Mouse (Mus musculus): Measurements from ENCODE around the gene Chst11. TPM values are rescaled to one million over a fixed set of nuclear protein-coding genes. Genes with fewer than 3 reads are reported as not detected.

Gene Chst11
- polyA plus RNA-seq, 1 experiment from 2014 or later, result 2.0 TPM

DNA sequence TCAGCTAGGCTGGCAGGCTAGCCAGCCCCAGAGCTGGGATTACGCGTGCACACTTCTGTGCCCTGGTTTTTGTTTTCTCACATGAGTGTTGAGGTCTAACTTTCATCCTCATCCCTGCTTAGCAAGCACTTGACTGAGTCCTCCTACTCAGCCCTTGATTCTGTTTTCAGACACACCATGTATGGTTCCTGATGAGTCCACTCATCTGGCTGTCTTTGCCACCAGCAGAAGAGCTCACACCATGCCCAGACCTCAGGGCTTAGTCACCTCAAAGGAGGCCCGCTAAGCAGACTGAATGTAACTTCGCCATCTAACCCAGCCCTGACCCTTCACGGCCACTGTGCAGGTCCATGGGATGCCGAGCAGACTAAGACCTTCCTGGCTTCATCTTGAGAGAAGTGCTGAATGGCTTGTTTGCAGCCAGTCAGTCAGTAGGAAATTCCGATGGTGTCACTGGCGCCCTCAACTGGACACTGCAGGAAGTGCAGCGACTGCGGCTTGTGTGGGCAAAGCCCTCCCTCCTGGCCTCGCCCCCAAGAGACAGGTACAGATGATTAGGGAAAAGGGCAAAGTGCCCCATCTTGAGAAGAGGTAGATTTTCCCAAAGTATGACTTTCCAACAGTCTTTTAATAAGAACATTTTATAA, 212.5 kb downstream of the Chst11 start:
- H3K4me3 ChIP-seq (ENCODE audit: low read depth, low read length), result no peak overlapping the region
- H3K27me3 ChIP-seq (replicated peaks; ENCODE audit: control insufficient read depth, insufficient read depth, low read length), result no peaks in the 10 kb centered on the region
- no peaks in the 10 kb centered on the region for H3K36me3 ChIP-seq (ENCODE audit: control insufficient read depth, insufficient read depth, low read length)
- no peaks in the 10 kb centered on the region for H3K4me1 ChIP-seq (replicated peaks; ENCODE audit: control insufficient read depth, insufficient read depth, low read length)
- no peaks in the 10 kb centered on the region for H3K9me3 ChIP-seq (ENCODE audit: control insufficient read depth, low read length)
- H3K9ac ChIP-seq (ENCODE audit: low read length), result no peak overlapping the region
- no peak overlapping the region for H3K27ac ChIP-seq (ENCODE audit: low read depth)
- ATAC-seq (replicated peaks; ENCODE audit: low FRiP score, low TSS enrichment, low read depth) (no peak), DNase-seq (ENCODE audit: low spot score) (peak; percentile 87)
- no peak overlapping the region for H3K4me2 ChIP-seq (ENCODE audit: low read length)
- 53% methylated on average over 11 of the region's 11 CpGs for WGBS

DNA sequence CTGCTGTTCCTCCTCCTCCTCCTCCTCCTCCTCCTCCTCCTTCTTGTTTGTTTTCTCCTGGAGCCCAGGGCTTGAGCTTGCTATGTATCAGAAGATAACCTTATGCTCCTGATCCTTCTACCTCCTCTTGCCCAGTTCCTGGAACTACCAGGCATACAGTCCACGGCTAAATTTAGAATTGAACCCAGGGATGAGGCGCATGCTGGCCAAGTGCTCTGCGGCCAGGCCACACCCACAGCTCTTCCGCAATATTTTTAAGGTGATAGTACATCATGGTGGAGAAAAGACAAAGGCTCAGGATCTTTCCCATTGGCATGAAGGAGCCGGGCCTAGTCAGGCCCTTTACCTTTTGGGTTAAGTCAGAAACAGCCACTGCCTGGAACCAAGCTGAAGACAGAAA, 213.4 kb downstream of the Chst11 start:
- DNase-seq (ENCODE audit: low spot score) (no peak), ATAC-seq (replicated peaks; ENCODE audit: low FRiP score, low TSS enrichment, low read depth) (no peak)
- H3K36me3 ChIP-seq (ENCODE audit: control insufficient read depth, insufficient read depth, low read length), result no peaks in the 10 kb centered on the region
- H3K9me3 ChIP-seq (ENCODE audit: control insufficient read depth, low read length), result no peaks in the 10 kb centered on the region
- H3K9ac ChIP-seq (ENCODE audit: low read length), result no peak overlapping the region
- H3K4me1 ChIP-seq (replicated peaks; ENCODE audit: control insufficient read depth, insufficient read depth, low read length), result no peaks in the 10 kb centered on the region
- H3K27me3 ChIP-seq (replicated peaks; ENCODE audit: control insufficient read depth, insufficient read depth, low read length), result no peaks in the 10 kb centered on the region
- no peak overlapping the region for H3K27ac ChIP-seq (ENCODE audit: low read depth)
- WGBS, result 65% methylated on average over 5 of the region's 5 CpGs
- H3K4me2 ChIP-seq (ENCODE audit: low read length), result no peak overlapping the region
- no peak overlapping the region for H3K4me3 ChIP-seq (ENCODE audit: low read depth, low read length)

DNA sequence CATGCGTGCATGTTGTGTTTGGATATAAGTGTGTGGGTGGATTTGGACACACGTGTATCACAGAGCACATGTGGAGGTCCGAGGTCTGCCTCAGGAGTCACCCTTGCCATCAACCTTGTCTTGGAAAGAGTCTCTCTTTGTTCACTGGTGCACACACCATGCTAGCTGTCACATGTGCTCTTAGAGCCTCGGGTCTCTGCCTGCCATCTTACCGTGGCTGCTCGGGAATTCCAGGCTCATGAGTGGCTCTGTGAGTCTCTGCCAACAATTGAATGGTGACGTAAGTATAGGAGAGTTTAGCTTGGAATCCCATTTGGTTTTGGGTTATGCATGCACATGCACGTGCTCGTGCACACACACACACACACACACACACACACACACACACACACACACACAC, 214.0 kb downstream of the Chst11 start:
- no peak overlapping the region for H3K9ac ChIP-seq (ENCODE audit: low read length)
- H3K4me3 ChIP-seq (ENCODE audit: low read depth, low read length), result no peak overlapping the region
- H3K27ac ChIP-seq (ENCODE audit: low read depth), result no peak overlapping the region
- H3K36me3 ChIP-seq (ENCODE audit: control insufficient read depth, insufficient read depth, low read length), result no peaks in the 10 kb centered on the region
- no peaks in the 10 kb centered on the region for H3K4me1 ChIP-seq (replicated peaks; ENCODE audit: control insufficient read depth, insufficient read depth, low read length)
- 84% methylated on average over 9 of the region's 9 CpGs for WGBS
- no peaks in the 10 kb centered on the region for H3K27me3 ChIP-seq (replicated peaks; ENCODE audit: control insufficient read depth, insufficient read depth, low read length)
- DNase-seq (ENCODE audit: low spot score), result no peak
- H3K9me3 ChIP-seq (ENCODE audit: control insufficient read depth, low read length), result no peaks in the 10 kb centered on the region
- no peak overlapping the region for H3K4me2 ChIP-seq (ENCODE audit: low read length)
- no peak for ATAC-seq (replicated peaks; ENCODE audit: low FRiP score, low TSS enrichment, low read depth)

DNA sequence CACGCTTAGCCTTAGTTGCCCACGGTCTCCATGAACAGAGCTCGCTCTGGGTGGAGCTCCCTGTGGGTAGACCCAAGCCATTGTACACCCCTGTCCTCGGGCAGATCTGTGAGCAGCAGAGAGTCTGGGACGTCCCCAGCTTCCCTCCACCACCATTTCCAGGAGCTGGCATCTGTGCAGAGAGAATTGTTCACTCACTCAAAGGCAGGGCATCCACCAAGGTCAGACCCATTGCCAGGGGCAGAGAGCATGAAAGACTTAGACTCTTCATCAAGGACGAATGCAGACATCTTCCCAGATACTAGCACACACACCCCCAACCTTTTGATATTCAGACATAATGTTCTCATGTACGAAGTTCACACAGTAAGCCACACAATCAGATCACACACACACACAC, 216.2 kb downstream of the Chst11 start:
- H3K9me3 ChIP-seq (ENCODE audit: control insufficient read depth, low read length), result no peaks in the 10 kb centered on the region
- no peaks in the 10 kb centered on the region for H3K27me3 ChIP-seq (replicated peaks; ENCODE audit: control insufficient read depth, insufficient read depth, low read length)
- no peak overlapping the region for H3K9ac ChIP-seq (ENCODE audit: low read length)
- no peak for ATAC-seq (replicated peaks; ENCODE audit: low FRiP score, low TSS enrichment, low read depth)
- no peak overlapping the region for H3K27ac ChIP-seq (ENCODE audit: low read depth)
- DNase-seq (ENCODE audit: low spot score), result no peak
- H3K4me3 ChIP-seq (ENCODE audit: low read depth, low read length), result no peak overlapping the region
- H3K36me3 ChIP-seq (ENCODE audit: control insufficient read depth, insufficient read depth, low read length), result no peaks in the 10 kb centered on the region
- no peak overlapping the region for H3K4me2 ChIP-seq (ENCODE audit: low read length)
- no peaks in the 10 kb centered on the region for H3K4me1 ChIP-seq (replicated peaks; ENCODE audit: control insufficient read depth, insufficient read depth, low read length)
- WGBS, result 89% methylated on average over 7 of the region's 7 CpGs

DNA sequence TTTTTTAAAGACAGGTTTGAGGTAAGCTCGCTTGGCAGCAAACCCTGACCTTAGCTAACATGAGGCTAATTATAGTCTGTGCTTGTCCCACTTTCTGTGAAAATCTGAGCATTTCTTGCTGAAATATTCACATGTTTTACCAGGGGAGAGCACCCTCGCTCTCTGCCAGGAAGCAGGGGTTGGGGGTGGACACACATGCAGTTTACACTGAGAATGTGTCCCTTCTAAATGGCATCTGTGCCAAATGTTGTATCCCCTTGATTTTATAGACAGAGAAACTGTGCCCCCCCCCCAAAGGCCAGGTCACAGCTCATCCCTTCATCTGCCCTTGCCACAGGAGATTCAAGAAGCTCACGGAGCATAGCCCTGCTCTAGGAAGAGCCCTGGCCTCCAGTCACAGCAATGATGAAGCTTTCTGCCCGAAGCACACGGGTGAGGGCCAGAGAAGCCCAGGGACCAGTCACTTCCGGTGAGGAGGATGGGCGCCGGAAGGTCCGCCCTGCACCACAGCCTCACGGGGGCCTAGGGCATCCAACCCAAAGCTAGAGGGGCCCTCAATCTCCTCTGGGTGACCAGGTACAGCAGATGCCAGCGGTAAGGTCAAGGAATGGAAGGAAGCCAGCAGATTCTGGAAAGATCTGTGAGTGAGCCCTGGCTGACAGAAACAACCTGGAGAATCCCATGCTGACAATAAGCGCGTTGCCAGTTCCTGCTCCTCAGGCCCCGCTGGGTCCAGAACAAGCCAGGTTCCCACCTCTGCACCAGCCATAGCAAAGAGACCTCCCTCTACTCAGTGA, 217.8 kb downstream of the Chst11 start:
- WGBS, result 87% methylated on average over 14 of the region's 14 CpGs

DNA sequence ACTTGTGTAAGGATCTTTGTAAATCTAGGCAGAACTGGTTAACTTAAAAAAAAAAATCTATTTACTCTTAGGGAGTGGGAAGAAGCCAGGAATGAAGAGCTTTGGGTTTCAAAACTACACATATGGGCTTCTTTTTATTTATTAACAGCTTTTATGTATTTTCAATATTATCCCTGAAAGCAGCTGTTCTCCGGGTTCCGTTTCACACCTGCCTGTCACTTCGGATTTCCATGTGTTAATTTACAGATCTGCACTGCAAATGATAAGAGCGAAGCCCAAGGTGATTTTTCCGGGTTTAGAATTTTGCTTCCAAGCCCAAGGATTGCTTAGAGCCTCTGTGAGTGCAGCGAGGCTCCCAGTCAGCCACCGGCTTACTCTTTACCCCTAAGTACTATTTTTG, 223.1 kb downstream of the Chst11 start:
- H3K4me1 ChIP-seq (replicated peaks; ENCODE audit: control insufficient read depth, insufficient read depth, low read length), result no peaks in the 10 kb centered on the region
- WGBS, result 78% methylated on average over 7 of the region's 7 CpGs
- H3K9me3 ChIP-seq (ENCODE audit: control insufficient read depth, low read length), result no peaks in the 10 kb centered on the region
- no peak overlapping the region for H3K27ac ChIP-seq (ENCODE audit: low read depth)
- no peak for DNase-seq (ENCODE audit: low spot score)
- no peak overlapping the region for H3K4me2 ChIP-seq (ENCODE audit: low read length)
- no peak overlapping the region for H3K9ac ChIP-seq (ENCODE audit: low read length)
- no peak overlapping the region for H3K4me3 ChIP-seq (ENCODE audit: low read depth, low read length)
- H3K36me3 ChIP-seq (ENCODE audit: control insufficient read depth, insufficient read depth, low read length), result no peaks in the 10 kb centered on the region
- no peaks in the 10 kb centered on the region for H3K27me3 ChIP-seq (replicated peaks; ENCODE audit: control insufficient read depth, insufficient read depth, low read length)
- ATAC-seq (replicated peaks; ENCODE audit: low FRiP score, low TSS enrichment, low read depth), result no peak

More for the DNA sequence above, 217.8 kb downstream of the Chst11 start:
- Histone ChIP-seq H3K27ac (ENCODE audit: low read depth) (no peak overlapping the region), H3K36me3 (ENCODE audit: control insufficient read depth, insufficient read depth, low read length) (no peaks in the 10 kb centered on the region), H3K9ac (ENCODE audit: low read length) (no peak overlapping the region), H3K4me1 (replicated peaks; ENCODE audit: control insufficient read depth, insufficient read depth, low read length) (no peaks in the 10 kb centered on the region), H3K4me3 (ENCODE audit: low read depth, low read length) (no peak overlapping the region), H3K4me2 (ENCODE audit: low read length) (no peak overlapping the region), H3K27me3 (replicated peaks; ENCODE audit: control insufficient read depth, insufficient read depth, low read length) (no peaks in the 10 kb centered on the region), H3K9me3 (ENCODE audit: control insufficient read depth, low read length) (no peaks in the 10 kb centered on the region)
- ATAC-seq (replicated peaks; ENCODE audit: low FRiP score, low TSS enrichment, low read depth), result no peak
- DNase-seq (ENCODE audit: low spot score), result no peak

DNA sequence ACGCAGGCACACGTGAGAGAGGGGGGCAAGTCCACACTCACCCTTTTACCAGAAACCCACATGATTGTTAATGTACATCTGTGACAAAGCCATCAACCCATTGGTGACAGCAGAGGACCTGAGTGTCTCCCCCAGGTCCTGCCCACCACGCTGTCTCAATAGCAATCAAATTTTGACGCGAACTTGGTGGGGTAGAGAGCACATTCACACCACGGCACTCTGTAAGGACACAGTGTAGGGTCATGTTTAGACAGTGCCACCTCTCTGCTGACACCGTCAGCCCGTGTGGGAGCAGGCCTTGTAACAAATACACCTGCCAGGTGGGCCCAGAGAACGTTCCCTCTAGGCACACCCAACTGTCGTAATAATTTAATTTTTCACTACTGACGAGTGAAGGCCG, 224.1 kb downstream of the Chst11 start:
- ATAC-seq (replicated peaks; ENCODE audit: low FRiP score, low TSS enrichment, low read depth), result no peak
- 78% methylated on average over 12 of the region's 12 CpGs for whole genome bisulfite sequencing
- no peak overlapping the region for H3K27ac ChIP-seq (ENCODE audit: low read depth)

DNA sequence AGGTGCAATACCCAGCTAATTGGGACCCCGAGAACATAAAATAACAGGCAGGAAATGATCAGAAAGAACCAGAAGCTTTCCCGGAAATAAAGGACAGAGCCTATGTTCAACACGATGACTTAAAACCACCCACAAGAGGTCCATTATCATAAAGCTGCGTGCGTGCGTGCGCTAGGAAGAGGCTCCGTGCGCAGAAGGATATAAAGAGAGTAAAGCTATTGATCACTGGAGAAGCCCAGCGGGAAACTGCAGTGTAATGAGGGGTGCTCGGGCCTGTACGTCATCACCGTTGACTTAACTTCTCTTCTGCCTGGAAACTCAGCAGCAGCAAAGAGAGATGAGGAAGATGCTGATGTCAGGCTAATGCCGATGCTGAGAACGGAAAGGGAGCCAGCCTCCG, 224.8 kb downstream of the Chst11 start:
- ATAC-seq (replicated peaks; ENCODE audit: low FRiP score, low TSS enrichment, low read depth), result no peak
- no peak for DNase-seq (ENCODE audit: low spot score)
- H3K9ac ChIP-seq (ENCODE audit: low read length), result no peak overlapping the region
- H3K4me1 ChIP-seq (replicated peaks; ENCODE audit: control insufficient read depth, insufficient read depth, low read length), result no peaks in the 10 kb centered on the region
- no peak overlapping the region for H3K27ac ChIP-seq (ENCODE audit: low read depth)
- H3K27me3 ChIP-seq (replicated peaks; ENCODE audit: control insufficient read depth, insufficient read depth, low read length), result no peaks in the 10 kb centered on the region
- H3K4me2 ChIP-seq (ENCODE audit: low read length), result no peak overlapping the region
- H3K9me3 ChIP-seq (ENCODE audit: control insufficient read depth, low read length), result no peaks in the 10 kb centered on the region
- WGBS, result 69% methylated on average over 16 of the region's 16 CpGs
- H3K4me3 ChIP-seq (ENCODE audit: low read depth, low read length), result no peak overlapping the region
- no peaks in the 10 kb centered on the region for H3K36me3 ChIP-seq (ENCODE audit: control insufficient read depth, insufficient read depth, low read length)

More for the DNA sequence above, 224.1 kb downstream of the Chst11 start:
- Histone ChIP-seq H3K36me3 (ENCODE audit: control insufficient read depth, insufficient read depth, low read length) (no peaks in the 10 kb centered on the region), H3K9me3 (ENCODE audit: control insufficient read depth, low read length) (no peaks in the 10 kb centered on the region), H3K27me3 (replicated peaks; ENCODE audit: control insufficient read depth, insufficient read depth, low read length) (no peaks in the 10 kb centered on the region), H3K4me3 (ENCODE audit: low read depth, low read length) (no peak overlapping the region), H3K4me2 (ENCODE audit: low read length) (no peak overlapping the region), H3K9ac (ENCODE audit: low read length) (no peak overlapping the region), H3K4me1 (replicated peaks; ENCODE audit: control insufficient read depth, insufficient read depth, low read length) (no peaks in the 10 kb centered on the region)
- DNase-seq (ENCODE audit: low spot score), result no peak

Data from intestine, embryonic 14.5 days (tissue).